Mouse (Mus musculus) neural tube, embryonic 14.5 days (tissue): ENCODE measurements at regions not wholly inside any gene's neighbourhood (a gene's known extent, or its start where the extent isn't known, plus 50 kb on each side); places are given as distances from the start of the nearest gene placed in this dataset.

Source experiments
- ATAC-seq: fragments of 200-750 bp; cut with Nextera tagmentation; 2 replicates; pipeline ENCODE4 v1.8.0; 2017; ENCODE audit warnings: low read depth, mild to moderate bottlenecking, moderate TSS enrichment, moderate library complexity
- H3K27ac ChIP-seq: fragments of 300-500 bp; sonication (generic); 2 replicates; pipeline ENCODE4 v1.5.1; 2014; ENCODE audit warnings: low read depth, mild to moderate bottlenecking, control low read depth, low read length, moderate library complexity, mixed read lengths
- H3K27me3 ChIP-seq: fragments of 300-500 bp; sonication (generic); 2 replicates; pipeline ENCODE4 v1.6.1; 2014; ENCODE audit warnings: low read length; ENCODE audit not compliant: control insufficient read depth, insufficient read depth
- H3K36me3 ChIP-seq: fragments of 300-500 bp; sonication (generic); 2 replicates; pipeline ENCODE4 v1.6.1; 2014; ENCODE audit warnings: low read length, mixed read lengths; ENCODE audit not compliant: control insufficient read depth, insufficient read depth
- H3K4me1 ChIP-seq: fragments of 300-500 bp; sonication (generic); 2 replicates; pipeline ENCODE4 v1.6.1; 2014; ENCODE audit warnings: low read length; ENCODE audit not compliant: control insufficient read depth, insufficient read depth
- H3K4me2 ChIP-seq: fragments of 300-500 bp; sonication (generic); 2 replicates; pipeline ENCODE4 v1.6.1; 2014; ENCODE audit warnings: mild to moderate bottlenecking, low read depth, low read length, control low read depth
- H3K4me3 ChIP-seq: fragments of 300-500 bp; sonication (generic); 2 replicates; pipeline ENCODE4 v1.5.1; 2014; ENCODE audit warnings: low read depth, low read length, control low read depth, mixed read lengths
- H3K9ac ChIP-seq: fragments of 300-500 bp; sonication (generic); replicated peaks from 2 replicates; pipeline ENCODE4 v1.6.1; 2014; ENCODE audit warnings: low read depth, mild to moderate bottlenecking, control low read depth, low read length, mixed read lengths
- H3K9me3 ChIP-seq: fragments of 300-500 bp; sonication (generic); 2 replicates; pipeline ENCODE4 v1.6.1; 2016; ENCODE audit warnings: low read length; ENCODE audit not compliant: control insufficient read depth
- WGBS: fragments of 180-500 bp; shearing (Covaris S2); extraction: QIAGEN DNeasy Blood & Tissue Kit; methylation state at CpG from one replicate; pipeline ENCODE4 v1.1.7; 2014; 5-methylcytosine and 5-hydroxymethylcytosine counted together

DNA sequence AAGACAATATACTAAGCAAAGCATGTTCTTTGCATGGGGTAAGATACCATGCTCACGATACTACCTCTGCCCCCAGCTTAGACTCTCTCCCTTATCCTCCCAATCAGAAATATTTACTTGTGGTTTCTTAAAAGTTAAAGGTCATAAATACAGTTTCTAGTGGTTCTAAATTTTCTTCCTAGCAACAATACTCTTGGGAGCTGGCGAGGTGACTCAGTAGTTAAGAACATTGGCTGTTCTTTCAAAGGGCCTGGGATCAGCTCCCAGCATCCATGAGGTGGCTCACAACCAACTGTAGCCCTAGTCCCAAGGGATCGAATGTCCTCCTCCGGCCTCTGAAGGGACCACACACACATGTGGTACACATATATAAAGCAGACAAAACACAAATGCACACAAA lies 92.8 kb upstream of the Intu start:
- no peak overlapping the region for H3K4me3 ChIP-seq
- no peaks in the 10 kb centered on the region for H3K9me3 ChIP-seq
- H3K4me2 ChIP-seq, result no peak overlapping the region
- H3K9ac ChIP-seq, result no peak overlapping the region
- no peak overlapping the region for H3K27ac ChIP-seq
- 90% methylated on average over 4 of the region's 4 CpGs for WGBS
- H3K4me1 ChIP-seq, result no peaks in the 10 kb centered on the region
- no peaks in the 10 kb centered on the region for H3K36me3 ChIP-seq
- no peak for ATAC-seq
- no peaks in the 10 kb centered on the region for H3K27me3 ChIP-seq

DNA sequence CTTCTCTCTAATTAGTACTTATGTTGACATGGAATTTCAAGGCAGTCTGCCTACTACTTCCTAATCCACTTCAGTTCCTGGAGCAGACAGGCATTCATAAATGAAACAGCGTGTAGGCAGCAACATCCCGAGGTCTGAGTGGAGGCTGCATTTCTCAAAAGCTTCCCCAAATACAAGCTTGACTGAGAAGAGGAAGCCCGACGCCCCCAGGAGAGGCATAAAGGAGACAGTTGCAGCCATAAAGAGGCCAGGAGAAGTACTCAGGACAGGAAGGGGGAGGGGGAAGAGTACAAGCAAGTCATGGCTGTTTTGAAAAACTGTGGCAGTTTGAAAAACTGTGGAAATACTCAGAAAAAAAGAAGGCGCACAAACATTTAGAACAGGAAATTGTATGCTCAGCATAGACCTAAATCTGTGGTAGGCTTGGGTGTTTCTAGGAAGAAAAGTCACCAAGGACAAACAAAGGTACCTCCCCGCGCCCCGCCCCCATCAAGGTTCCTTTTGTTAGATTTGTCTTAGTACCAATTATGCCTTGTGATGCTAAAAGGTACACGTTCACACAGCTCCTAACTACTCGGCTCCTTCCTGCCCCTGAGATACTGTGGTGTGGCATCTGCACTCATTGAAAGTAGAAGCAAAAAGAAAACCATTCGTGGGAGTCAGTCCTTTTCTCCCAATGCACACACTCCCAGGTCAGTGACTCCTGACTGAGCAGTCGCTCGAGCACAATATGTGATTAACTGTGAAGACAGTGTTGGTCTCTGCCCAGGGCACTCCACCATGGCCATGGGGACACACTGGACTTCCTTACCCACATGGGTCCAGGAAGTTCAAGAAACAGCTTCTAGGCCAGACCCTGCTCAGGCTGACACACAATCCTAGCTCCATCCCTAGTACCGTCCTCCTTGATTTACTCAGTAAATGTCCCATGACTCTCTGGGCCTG lies 89.7 kb upstream of the Intu start:
- Histone ChIP-seq H3K27ac (no peak overlapping the region), H3K36me3 (no peaks in the 10 kb centered on the region), H3K4me3 (no peak overlapping the region), H3K27me3 (no peaks in the 10 kb centered on the region), H3K9ac (no peak overlapping the region), H3K4me2 (no peak overlapping the region), H3K9me3 (no peaks in the 10 kb centered on the region), H3K4me1 (peaks cover 4% of the 10 kb centered on the region; the same call in 1 of the 2 replicates)
- WGBS, result 37% methylated on average over 14 of the region's 14 CpGs
- no peak for ATAC-seq

DNA sequence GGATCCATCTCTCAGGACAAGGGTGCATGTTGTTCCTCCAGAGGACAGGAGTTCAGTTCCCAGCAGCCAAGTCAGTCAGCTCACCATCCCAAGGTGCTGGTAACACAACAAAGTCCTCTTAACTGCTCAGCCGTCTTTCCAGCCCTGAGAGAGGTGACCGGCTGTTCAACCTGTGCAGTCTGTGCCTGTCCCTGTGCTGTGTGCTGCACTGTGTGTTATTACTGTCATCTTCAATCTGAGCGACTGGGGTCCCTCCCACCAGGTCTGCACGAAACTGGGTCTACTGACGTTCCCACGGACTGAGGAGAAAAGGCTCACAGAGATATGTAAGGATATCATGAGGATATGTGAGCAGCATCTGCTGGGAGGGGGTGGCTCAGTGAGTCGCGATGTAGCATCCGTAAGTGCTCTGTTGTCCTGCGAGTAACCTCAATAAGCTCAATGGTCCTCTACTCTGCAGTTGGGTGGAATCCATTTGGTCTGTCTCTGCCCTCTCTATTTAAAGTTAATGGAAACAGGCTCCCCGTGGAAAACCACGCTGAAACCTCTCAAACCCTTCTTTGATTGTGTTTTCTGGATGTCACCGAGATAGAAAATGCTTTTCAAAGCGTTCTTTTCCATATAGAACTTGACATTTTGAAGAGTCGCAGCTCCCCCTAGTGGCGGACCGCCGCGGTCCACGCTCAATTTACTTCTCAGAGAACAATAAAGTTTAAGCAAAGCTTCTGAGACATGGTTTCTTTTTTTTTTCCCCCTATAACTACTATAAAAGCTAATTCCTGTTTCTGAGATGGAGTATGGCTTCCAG lies 87.1 kb upstream of the Intu start:
- Histone ChIP-seq H3K9ac (no peak overlapping the region; the same call in 1 of the 2 replicates), H3K4me2 (peak overlapping the region; percentile 45), H3K27ac (no peak overlapping the region), H3K4me3 (0 out of 2 replicates have a peak overlapping the region, but pooled peaks have one; percentile 15), H3K4me1 (peaks cover 4% of the 10 kb centered on the region; the same call in 1 of the 2 replicates), H3K27me3 (no peaks in the 10 kb centered on the region), H3K36me3 (no peaks in the 10 kb centered on the region), H3K9me3 (no peaks in the 10 kb centered on the region)
- ATAC-seq, result peak; percentile 71
- WGBS, result 32% methylated on average over 20 of the region's 20 CpGs

DNA sequence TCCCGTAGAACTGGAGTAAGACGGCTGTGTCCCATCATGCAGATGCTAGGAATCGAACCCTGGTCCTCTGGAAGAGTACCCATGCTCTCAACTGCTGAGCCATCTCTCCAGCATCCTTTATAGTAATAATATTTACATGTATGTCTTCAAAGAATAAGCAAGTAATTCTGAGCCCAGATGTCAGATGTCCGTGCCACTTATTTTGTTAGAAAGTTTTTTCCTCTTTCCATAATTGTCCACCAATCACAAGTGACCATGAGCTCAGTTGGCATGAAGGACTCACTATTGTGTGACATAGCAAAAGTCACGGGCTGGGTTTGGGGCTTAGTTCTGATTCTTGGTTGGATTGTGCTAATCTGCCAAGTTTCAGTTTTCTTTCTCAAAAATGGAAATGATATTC lies 78.1 kb upstream of the Intu start:
- H3K4me3 ChIP-seq, result no peak overlapping the region
- no peaks in the 10 kb centered on the region for H3K36me3 ChIP-seq
- H3K9me3 ChIP-seq, result no peaks in the 10 kb centered on the region; the same call in 1 of the 2 replicates
- H3K27me3 ChIP-seq, result no peaks in the 10 kb centered on the region
- no peak overlapping the region for H3K4me2 ChIP-seq
- 87% methylated on average over 5 of the region's 5 CpGs for WGBS
- H3K9ac ChIP-seq, result no peak overlapping the region
- H3K27ac ChIP-seq, result no peak overlapping the region
- ATAC-seq, result no peak
- H3K4me1 ChIP-seq, result no peaks in the 10 kb centered on the region

DNA sequence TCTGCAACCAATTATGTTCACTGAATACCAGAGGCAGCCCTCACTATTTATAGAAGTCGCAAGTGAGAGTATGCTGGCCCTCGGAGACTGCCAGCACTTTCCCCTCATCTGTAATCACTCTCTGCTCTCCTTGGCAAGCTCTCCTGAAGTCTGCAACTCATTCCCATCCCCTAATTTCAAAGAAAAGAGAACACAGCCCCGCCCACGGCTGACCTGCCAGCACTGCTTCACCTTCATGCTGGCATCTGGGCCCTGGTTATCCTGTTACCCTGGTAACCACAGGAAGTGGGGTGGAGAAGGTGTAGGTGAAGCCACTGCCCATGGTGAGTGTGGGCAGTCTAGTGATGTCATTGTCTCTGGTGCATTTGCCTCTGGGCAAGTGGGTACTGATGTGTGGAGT lies 77.5 kb upstream of the Intu start:
- no peak for ATAC-seq
- 48% methylated on average over 4 of the region's 4 CpGs for WGBS

DNA sequence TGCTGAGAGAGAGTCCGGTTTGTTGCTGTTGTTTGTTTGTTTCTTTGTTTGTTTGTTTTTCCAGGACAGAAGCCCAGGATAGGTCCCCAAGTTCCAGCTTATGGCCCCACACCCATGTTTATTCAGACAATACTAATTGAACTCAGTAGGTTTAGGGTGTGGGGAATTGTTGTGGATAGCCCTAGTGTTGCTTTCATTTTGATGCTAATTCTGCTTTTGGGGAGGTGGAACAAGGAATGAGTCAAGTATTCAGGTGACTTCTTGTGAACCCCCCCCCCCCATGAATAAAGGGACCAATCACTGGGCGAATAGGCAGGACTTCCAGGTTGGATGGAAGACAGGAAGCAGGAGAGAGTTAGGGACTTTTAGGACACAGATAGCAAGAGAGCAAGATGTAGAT lies 75.0 kb upstream of the Intu start:
- Histone ChIP-seq H3K9ac (no peak overlapping the region), H3K4me3 (no peak overlapping the region), H3K36me3 (no peaks in the 10 kb centered on the region), H3K27me3 (no peaks in the 10 kb centered on the region), H3K27ac (no peak overlapping the region), H3K4me1 (no peaks in the 10 kb centered on the region), H3K4me2 (no peak overlapping the region), H3K9me3 (no peaks in the 10 kb centered on the region; the same call in 1 of the 2 replicates)
- WGBS, result 73% methylated on average over 2 of the region's 2 CpGs
- no peak for ATAC-seq

More for the DNA sequence above, 77.5 kb upstream of the Intu start:
- no peak overlapping the region for H3K27ac ChIP-seq
- H3K4me1 ChIP-seq, result no peaks in the 10 kb centered on the region
- no peak overlapping the region for H3K9ac ChIP-seq
- H3K36me3 ChIP-seq, result no peaks in the 10 kb centered on the region
- H3K27me3 ChIP-seq, result no peaks in the 10 kb centered on the region
- H3K4me2 ChIP-seq, result no peak overlapping the region
- H3K9me3 ChIP-seq, result no peaks in the 10 kb centered on the region; the same call in 1 of the 2 replicates
- H3K4me3 ChIP-seq, result no peak overlapping the region

DNA sequence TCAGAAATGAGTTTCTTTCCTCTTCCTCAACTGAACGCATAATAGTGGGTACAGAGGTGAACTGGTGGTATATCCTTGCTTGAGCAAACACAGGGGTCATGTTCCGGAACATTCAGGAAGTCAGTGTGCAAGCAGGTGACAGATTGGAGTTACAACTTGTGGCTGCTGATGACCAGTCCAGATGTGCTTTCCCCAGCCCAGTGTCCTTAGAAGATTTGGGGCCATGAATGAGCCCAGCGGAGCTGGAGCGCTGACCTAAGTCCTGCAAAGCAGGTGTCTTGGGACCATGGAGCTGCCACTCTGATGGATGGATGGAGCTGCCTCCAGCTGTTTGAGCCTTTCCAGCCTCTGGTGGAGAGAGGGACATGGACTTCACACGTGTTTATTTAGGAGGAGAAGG lies 72.6 kb upstream of the Intu start:
- H3K9ac ChIP-seq, result no peak overlapping the region
- H3K27ac ChIP-seq, result no peak overlapping the region
- no peaks in the 10 kb centered on the region for H3K9me3 ChIP-seq
- no peak for ATAC-seq
- H3K27me3 ChIP-seq, result no peaks in the 10 kb centered on the region
- 77% methylated on average over 5 of the region's 5 CpGs for WGBS
- H3K4me2 ChIP-seq, result no peak overlapping the region
- no peaks in the 10 kb centered on the region for H3K4me1 ChIP-seq
- no peak overlapping the region for H3K4me3 ChIP-seq
- H3K36me3 ChIP-seq, result no peaks in the 10 kb centered on the region

DNA sequence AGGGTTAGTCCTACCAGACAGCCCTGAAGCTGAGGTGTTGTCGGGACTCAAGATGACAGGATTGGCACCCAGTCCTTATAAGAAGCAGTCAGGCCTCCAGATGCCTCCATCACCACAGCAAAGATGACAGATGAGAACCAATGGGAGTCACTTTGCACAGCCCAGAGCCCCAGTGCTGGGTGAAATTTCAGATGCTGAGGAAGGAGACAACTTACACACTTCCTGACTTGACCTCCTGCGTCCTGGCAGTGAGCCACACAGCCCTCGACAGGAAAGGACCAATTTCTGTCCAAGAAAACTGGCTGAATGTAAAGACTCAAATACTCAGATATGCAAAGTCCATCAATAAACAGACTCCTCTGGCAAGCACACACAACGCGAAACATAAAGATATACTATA lies 67.6 kb upstream of the Intu start:
- H3K27ac ChIP-seq, result no peak overlapping the region
- no peak overlapping the region for H3K9ac ChIP-seq
- ATAC-seq, result no peak
- H3K9me3 ChIP-seq, result no peaks in the 10 kb centered on the region
- no peak overlapping the region for H3K4me2 ChIP-seq
- H3K4me1 ChIP-seq, result no peaks in the 10 kb centered on the region
- no peak overlapping the region for H3K4me3 ChIP-seq
- no peaks in the 10 kb centered on the region for H3K36me3 ChIP-seq
- no peaks in the 10 kb centered on the region for H3K27me3 ChIP-seq
- 92% methylated on average over 5 of the region's 5 CpGs for WGBS

DNA sequence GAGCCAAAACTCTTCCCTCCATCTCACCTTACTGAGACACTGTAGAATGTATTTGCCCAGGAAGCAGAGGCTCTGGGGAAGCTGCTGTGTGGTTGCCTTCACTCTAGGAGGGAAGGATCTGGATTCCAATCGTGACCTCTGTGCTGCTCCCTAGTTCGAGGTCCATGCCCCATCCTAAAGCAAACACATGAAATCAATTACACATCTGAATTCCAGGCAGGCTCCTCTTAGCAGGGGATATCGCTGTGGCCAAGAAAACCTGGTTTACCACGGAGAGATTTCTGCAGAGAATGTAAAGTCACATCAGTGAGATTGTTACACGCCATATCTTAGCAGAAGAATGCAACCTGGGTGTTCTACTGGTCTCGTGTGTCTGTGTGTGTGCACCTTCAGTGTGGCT lies 61.0 kb upstream of the Intu start:
- H3K27me3 ChIP-seq, result no peaks in the 10 kb centered on the region
- no peaks in the 10 kb centered on the region for H3K4me1 ChIP-seq
- no peak overlapping the region for H3K4me3 ChIP-seq
- no peaks in the 10 kb centered on the region for H3K9me3 ChIP-seq
- no peak overlapping the region for H3K9ac ChIP-seq
- no peaks in the 10 kb centered on the region for H3K36me3 ChIP-seq
- ATAC-seq, result no peak
- 73% methylated on average over 6 of the region's 6 CpGs for WGBS
- no peak overlapping the region for H3K27ac ChIP-seq
- H3K4me2 ChIP-seq, result no peak overlapping the region
